Mouse (Mus musculus) hindbrain, embryonic 12.5 days (tissue): ENCODE measurements around the gene Fabp3. TPM values are rescaled to one million over a fixed set of nuclear protein-coding genes. Genes with fewer than 3 reads are reported as not detected.

ENCODE experiments used
- ATAC-seq: fragments of 200-750 bp; cut with Nextera tagmentation; 2 replicates; pipeline ENCODE4 v1.8.0; 2017; ENCODE audit warnings: moderate TSS enrichment; ENCODE audit not compliant: low FRiP score
- H3K27ac ChIP-seq: fragments of 300-500 bp; sonication (generic); 2 replicates; pipeline ENCODE4 v1.5.1; 2016; ENCODE audit warnings: mild to moderate bottlenecking
- H3K27me3 ChIP-seq: fragments of 300-500 bp; sonication (generic); 2 replicates; pipeline ENCODE4 v1.6.1; 2016; ENCODE audit warnings: mild to moderate bottlenecking
- H3K36me3 ChIP-seq: fragments of 300-500 bp; sonication (generic); 2 replicates; pipeline ENCODE4 v1.6.1; 2016; ENCODE audit warnings: mild to moderate bottlenecking
- H3K4me1 ChIP-seq: fragments of 300-500 bp; sonication (generic); 2 replicates; pipeline ENCODE4 v1.6.1; 2016
- H3K4me2 ChIP-seq: fragments of 300-500 bp; sonication (generic); replicated peaks from 2 replicates; pipeline ENCODE4 v1.6.1; 2016; ENCODE audit warnings: mild to moderate bottlenecking
- H3K4me3 ChIP-seq: fragments of 300-500 bp; sonication (generic); 2 replicates; pipeline ENCODE4 v1.5.1; 2016; ENCODE audit warnings: mild to moderate bottlenecking
- H3K9ac ChIP-seq: fragments of 300-500 bp; sonication (generic); 2 replicates; pipeline ENCODE4 v1.6.1; 2016; ENCODE audit warnings: mild to moderate bottlenecking, moderate library complexity
- H3K9me3 ChIP-seq: fragments of 300-500 bp; sonication (generic); replicated peaks from 2 replicates; pipeline ENCODE4 v1.6.1; 2016; ENCODE audit warnings: mild to moderate bottlenecking
- WGBS: fragments of 180-500 bp; shearing (Covaris S2); methylation state at CpG from one replicate; pipeline ENCODE4 v1.1.7; 2016; 5-methylcytosine and 5-hydroxymethylcytosine counted together
- polyA plus RNA-seq: library from polyadenylated mRNA; unstranded; fragments of >200 nt; fragmentation: Nextera tagmentation; extraction: Ambion mirVana; gene quantifications from 2 replicates; pipeline ENCODE4 v1.2.1, GENCODE M21; 2016

Fabp3 gene
- polyA plus RNA-seq, 1 experiment from 2014 or later: 44.2 TPM

GRCm38 (mm10) chr4:130352588-130352987 is 44.2 kb downstream of the Fabp3 start:
- H3K27me3 ChIP-seq: no peaks in the 10 kb centered on the region
- no peak overlapping the region for H3K4me3 ChIP-seq
- H3K27ac ChIP-seq: no peak overlapping the region
- peaks cover 60% of the 10 kb centered on the region for H3K36me3 ChIP-seq
- H3K9ac ChIP-seq: no peak overlapping the region
- H3K9me3 ChIP-seq: no peaks in the 10 kb centered on the region
- H3K4me2 ChIP-seq: no peak overlapping the region
- no peaks in the 10 kb centered on the region for H3K4me1 ChIP-seq
- WGBS: 94% methylated on average over 7 of the region's 7 CpGs
- ATAC-seq: no peak

DNA sequence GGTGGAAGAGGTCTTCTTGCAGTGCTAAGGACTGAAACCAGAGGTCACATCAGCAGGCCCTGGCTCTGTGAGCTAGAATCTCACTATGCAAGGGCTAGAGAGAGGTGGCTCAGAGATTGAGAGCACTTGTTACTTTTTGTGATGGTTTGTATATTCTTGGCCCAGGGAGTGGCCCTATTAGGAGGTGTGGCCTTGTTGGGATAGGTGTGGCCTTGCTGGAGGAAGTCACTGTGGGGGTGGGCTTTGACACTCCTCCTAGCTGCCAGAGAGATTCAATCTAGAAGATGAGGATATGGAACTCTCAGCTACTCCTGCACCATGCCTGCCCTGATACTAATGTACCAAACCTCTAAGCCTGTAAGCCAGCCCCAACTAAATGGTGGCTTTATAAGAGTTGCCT is 49.6 kb downstream of the Fabp3 start:
- Histone ChIP-seq H3K36me3 (peaks cover 16% of the 10 kb centered on the region), H3K9me3 (no peaks in the 10 kb centered on the region), H3K9ac (no peak overlapping the region), H3K4me3 (no peak overlapping the region), H3K4me1 (peaks cover 21% of the 10 kb centered on the region), H3K27ac (no peak overlapping the region), H3K27me3 (no peaks in the 10 kb centered on the region), H3K4me2 (no peak overlapping the region)
- ATAC-seq: no peak

- Histone ChIP-seq H3K27ac (peak within 1 kb of the TSS; percentile 85), H3K9ac (peak within 1 kb of the TSS; percentile 89), H3K27me3 (no peaks in the 10 kb centered on the region), H3K4me3 (peak within 1 kb of the TSS; percentile 92), H3K4me2 (peak within 1 kb of the TSS; percentile 86), H3K4me1 (peaks cover 21% of the 10 kb centered on the region), H3K36me3 (peaks cover 26% of the 10 kb centered on the region), H3K9me3 (no peaks in the 10 kb centered on the region)
- WGBS: under 1% methylated on average over 49 of the region's 49 CpGs
- ATAC-seq: peak; percentile 99
Measured at GRCm38 (mm10) chr4:130359486-130360237, 51.3 kb downstream of the Fabp3 start, which contains the start of the genes Zcchc17 and Snrnp40. Gene Zcchc17, minus strand, starts transcription at chr4:130359943. Gene Snrnp40, plus strand, starts transcription at chr4:130360132.

DNA sequence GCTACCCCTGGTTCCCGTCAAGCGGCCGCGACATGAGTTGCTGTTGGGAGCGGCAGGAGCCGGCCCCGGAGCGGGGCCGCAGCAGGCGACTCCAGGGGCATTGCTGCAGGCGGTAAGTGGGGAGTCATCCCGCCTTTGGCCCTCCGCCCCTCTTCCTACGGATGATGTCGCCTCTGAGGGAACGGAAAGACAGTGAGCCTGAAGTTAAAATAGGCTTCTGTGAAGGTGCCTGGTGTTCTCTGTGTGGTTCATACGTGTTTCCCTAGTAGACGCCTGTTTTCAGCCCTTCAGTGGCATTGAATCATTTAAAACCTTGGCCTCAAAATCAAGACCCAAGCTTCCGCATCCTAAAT is 51.8 kb downstream of the Fabp3 start:
- peak overlapping the region; percentile 82 for H3K27ac ChIP-seq
- H3K4me1 ChIP-seq: peaks cover 21% of the 10 kb centered on the region
- peak overlapping the region; percentile 76 for H3K4me2 ChIP-seq
- no peaks in the 10 kb centered on the region for H3K27me3 ChIP-seq
- peaks cover 31% of the 10 kb centered on the region for H3K36me3 ChIP-seq
- H3K4me3 ChIP-seq: peak overlapping the region; percentile 92
- H3K9ac ChIP-seq: peak overlapping the region; percentile 89
- H3K9me3 ChIP-seq: no peaks in the 10 kb centered on the region
- WGBS: under 1% methylated on average over 19 of the region's 19 CpGs
- ATAC-seq: no peak

Other genes starting within 250 kb of the Fabp3 start
- 59.7 and 61.0 TPM in 2 replicates for gene Pef1, start 206.0 kb upstream of the Fabp3 start, polyA plus RNA-seq
- gene Hcrtr1, start 169.2 kb upstream of the Fabp3 start, polyA plus RNA-seq: 1.0 and 1.3 TPM in 2 replicates
- gene Tinagl1, start 133.5 kb upstream of the Fabp3 start, polyA plus RNA-seq: 10.6 and 11.0 TPM in 2 replicates
- 1.1 and 1.4 TPM in 2 replicates for gene Gm853, start 86.2 kb upstream of the Fabp3 start, polyA plus RNA-seq
- gene Serinc2, start 29.4 kb upstream of the Fabp3 start, polyA plus RNA-seq: 85.2 and 85.3 TPM in 2 replicates
- gene Gm10570, start 79 bp downstream of the Fabp3 start, polyA plus RNA-seq: 0.46 TPM in 1 of 2 replicates, not detected in the other
- gene Zcchc17, start 51.3 kb downstream of the Fabp3 start, polyA plus RNA-seq: 76.2 and 80.5 TPM in 2 replicates
- gene Snrnp40, start 51.5 kb downstream of the Fabp3 start, polyA plus RNA-seq: 147 and 151 TPM in 2 replicates